In the genomic region with DNA sequence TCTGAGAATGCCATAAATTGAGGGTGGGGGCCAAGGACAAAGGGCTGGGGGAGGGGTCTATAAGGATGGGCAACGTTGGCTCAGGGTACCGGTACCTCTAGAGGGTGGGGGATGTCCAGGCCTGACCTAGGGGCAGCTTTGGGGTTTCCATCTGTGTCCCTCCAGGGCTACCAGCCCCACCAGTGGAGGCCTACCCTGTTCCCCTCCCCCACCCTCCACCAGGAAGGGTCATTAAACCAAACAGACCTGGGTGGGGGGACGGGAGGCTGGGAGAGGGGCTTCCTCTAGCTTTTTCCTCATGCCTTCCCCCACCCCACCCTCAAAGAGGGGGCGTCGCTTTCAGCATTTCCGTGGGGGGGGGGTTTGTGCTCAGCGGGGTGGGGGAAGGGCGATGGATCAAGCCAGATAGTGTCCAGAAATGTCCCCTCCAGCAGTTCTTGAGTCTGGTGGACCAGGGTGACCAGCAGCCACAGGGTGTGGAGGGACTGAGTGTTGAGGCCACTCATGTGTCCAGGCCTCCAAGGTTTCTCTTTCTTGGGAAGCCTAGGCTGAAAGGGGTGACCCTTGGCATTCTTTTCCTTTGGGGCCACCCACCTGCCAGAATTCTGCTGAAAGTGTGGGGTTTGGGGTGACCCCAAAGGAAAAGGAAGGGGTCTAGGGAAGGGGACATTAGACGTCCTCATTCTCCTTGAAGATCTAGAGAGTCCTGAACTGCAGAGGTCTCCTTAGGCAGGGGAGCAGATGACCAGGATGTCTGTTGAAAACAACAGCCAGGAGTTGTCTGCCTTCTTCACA, we compare ENCODE assay signal across 9 mouse cellular contexts. TPM values are rescaled to one million over a fixed set of nuclear protein-coding genes. Genes with fewer than 3 reads are reported as not detected.
DNase-seq lines count a peak whose midpoint lies in the region; ATAC-seq and TF ChIP-seq lines count a peak whose summit lies in the region.
"Had no signal": no experiment of that assay in that cellular context is flagged by ENCODE, and none has a peak within 500 bp of the region (broad histone marks: within the 10 kb centered on the region; RNA-seq: fewer than 3 reads in every experiment).

No protein-coding gene starts in this region.

- TF ChIP-seq CTCF in cortical plate, adult 2 months (IDR thresholded peaks at IDR 0.05; ENCODE audit: extremely low read depth, insufficient read depth, low read length): no peak

- peaks cover 35% of the 10 kb centered on the region for H3K36me3 ChIP-seq in heart, embryonic 13.5 days
- peaks cover 23% of the 10 kb centered on the region for H3K36me3 ChIP-seq in hindbrain, embryonic 12.5 days
- peaks cover 31% of the 10 kb centered on the region for H3K36me3 ChIP-seq in midbrain, embryonic 12.5 days

- H3K4me2 ChIP-seq in heart, embryonic 13.5 days: peak overlapping the region; percentile 92
- H3K4me2 ChIP-seq in hindbrain, embryonic 12.5 days (replicated peaks): peak overlapping the region; percentile 84
- peak overlapping the region; percentile 88 for H3K4me2 ChIP-seq in midbrain, embryonic 12.5 days (replicated peaks)

- H3K4me3 ChIP-seq in heart, embryonic 13.5 days: peak overlapping the region; percentile 97
- H3K4me3 ChIP-seq in cortical plate, adult 2 months (ENCODE audit: insufficient read depth, low read length): peak overlapping the region; percentile 80; the same call in 1 of the 2 replicates
- H3K4me3 ChIP-seq in hindbrain, embryonic 12.5 days: peak overlapping the region; percentile 89
- peak overlapping the region; percentile 90 for H3K4me3 ChIP-seq in midbrain, embryonic 12.5 days

- intact Hi-C loops in heart, postnatal 25 days (cut with DNase I): no loop called here

- H3K27me3 ChIP-seq in heart, embryonic 13.5 days (replicated peaks): peaks cover 2% of the 10 kb centered on the region
- H3K27me3 ChIP-seq in hindbrain, embryonic 12.5 days: peaks cover 1% of the 10 kb centered on the region; the same call in 1 of the 2 replicates
- H3K27me3 ChIP-seq in midbrain, embryonic 12.5 days: peaks cover 8% of the 10 kb centered on the region

- TF ChIP-seq POLR2A in cortical plate, adult 2 months (IDR thresholded peaks at IDR 0.05; ENCODE audit: extremely low read depth, insufficient read depth, low read length): no peak

- WGBS in heart, embryonic 13.5 days: 13% methylated on average over 9 of the region's 9 CpGs
- 29% methylated on average over 9 of the region's 9 CpGs for WGBS in hindbrain, embryonic 12.5 days
- 31% methylated on average over 9 of the region's 9 CpGs for WGBS in midbrain, embryonic 12.5 days

- H3K27ac ChIP-seq in heart, embryonic 13.5 days (replicated peaks): peak overlapping the region; percentile 97
- H3K27ac ChIP-seq in cortical plate, adult 2 months (ENCODE audit: insufficient read depth, low read length): no peak overlapping the region
- peak overlapping the region; percentile 96 for H3K27ac ChIP-seq in hindbrain, embryonic 12.5 days
- H3K27ac ChIP-seq in midbrain, embryonic 12.5 days (replicated peaks): peak overlapping the region; percentile 90

- ATAC-seq in heart, embryonic 13.5 days (ENCODE audit: extremely low read depth, insufficient number of reproducible peaks, low FRiP score, low TSS enrichment): no peak
- no peak for ATAC-seq in hindbrain, embryonic 12.5 days (ENCODE audit: low FRiP score)
- ATAC-seq in midbrain, embryonic 12.5 days (ENCODE audit: low FRiP score, low read depth): no peak
- no peak for ATAC-seq in inflammation-experienced regulatory T-cells, adult 6 months

- H3K9me3 ChIP-seq in heart, embryonic 13.5 days: no peaks in the 10 kb centered on the region
- no peaks in the 10 kb centered on the region for H3K9me3 ChIP-seq in hindbrain, embryonic 12.5 days (replicated peaks)
- no peaks in the 10 kb centered on the region for H3K9me3 ChIP-seq in midbrain, embryonic 12.5 days

- peak overlapping the region; percentile 97 for H3K9ac ChIP-seq in heart, embryonic 13.5 days
- H3K9ac ChIP-seq in hindbrain, embryonic 12.5 days: peak overlapping the region; percentile 95
- peak overlapping the region; percentile 88 for H3K9ac ChIP-seq in midbrain, embryonic 12.5 days (replicated peaks)

- no peak for DNase-seq in heart, postnatal 25 days (ENCODE audit: low spot score)
- no peak for DNase-seq in retina, postnatal 1 day
- DNase-seq in thymus, adult 18-20 months: no peak

- H3K4me1 ChIP-seq in heart, embryonic 13.5 days: peaks cover 68% of the 10 kb centered on the region
- no peaks in the 10 kb centered on the region for H3K4me1 ChIP-seq in cortical plate, adult 2 months (ENCODE audit: control insufficient read depth, insufficient read depth, low read length)
- H3K4me1 ChIP-seq in hindbrain, embryonic 12.5 days: peaks cover 61% of the 10 kb centered on the region
- peaks cover 65% of the 10 kb centered on the region for H3K4me1 ChIP-seq in midbrain, embryonic 12.5 days

RNA-seq across cellular contexts. Expression of a gene that starts 2.3 kb away (rescaled TPM):
- polyA plus RNA-seq in heart, embryonic 13.5 days (2015; fragmentation: Nextera tagmentation; extraction: Ambion mirVana): 3.4 and 4.2 TPM in 2 replicates
- total RNA-seq in heart, postnatal 25 days (2021): 1 to 10 TPM; 1.9 to 2.0 TPM
- 3.1 and 3.2 TPM in 2 replicates for polyA plus RNA-seq in cortical plate, adult 2 months (2012; rRNA removed)
- polyA plus RNA-seq in hindbrain, embryonic 12.5 days (2016; fragmentation: Nextera tagmentation; extraction: Ambion mirVana): 4.7 and 5.3 TPM in 2 replicates
- 4.0 and 5.6 TPM in 2 replicates for polyA plus RNA-seq in midbrain, embryonic 12.5 days (2016; fragmentation: Nextera tagmentation; extraction: Ambion mirVana)
- 1 to 10 TPM; 2.1 to 3.5 (median 2.4) TPM for polyA plus RNA-seq in inflammation-experienced regulatory T-cells, adult 6 months (2017; shearing (Covaris generic))

RNA-seq across cellular contexts. Expression of a gene that starts 8.1 kb away (rescaled TPM):
- 95.6 and 100 TPM in 2 replicates for polyA plus RNA-seq in heart, embryonic 13.5 days (2015; fragmentation: Nextera tagmentation; extraction: Ambion mirVana)
- 10 to 100 TPM; 81.1 to 82.9 TPM for total RNA-seq in heart, postnatal 25 days (2021)
- polyA plus RNA-seq in cortical plate, adult 2 months (2012; rRNA removed): 425 TPM in 2 replicates
- 173 and 184 TPM in 2 replicates for polyA plus RNA-seq in hindbrain, embryonic 12.5 days (2016; fragmentation: Nextera tagmentation; extraction: Ambion mirVana)
- polyA plus RNA-seq in midbrain, embryonic 12.5 days (2016; fragmentation: Nextera tagmentation; extraction: Ambion mirVana): 157 and 167 TPM in 2 replicates
- polyA plus RNA-seq in inflammation-experienced regulatory T-cells, adult 6 months (2017; shearing (Covaris generic)): 100 to 1,000 TPM in 1 of 3 experiments, 10 to 100 TPM in 2; 96.5 to 106 (median 96.9) TPM

RNA-seq across cellular contexts. Expression of a gene that starts 12.3 kb away (rescaled TPM):
- polyA plus RNA-seq in heart, embryonic 13.5 days (2015; fragmentation: Nextera tagmentation; extraction: Ambion mirVana): 0.60 and 0.67 TPM in 2 replicates
- total RNA-seq in heart, postnatal 25 days (2021): under 1 TPM; 0.14 to 0.18 TPM
- polyA plus RNA-seq in cortical plate, adult 2 months (2012; rRNA removed): 12.1 and 12.5 TPM in 2 replicates
- 1.2 and 1.6 TPM in 2 replicates for polyA plus RNA-seq in hindbrain, embryonic 12.5 days (2016; fragmentation: Nextera tagmentation; extraction: Ambion mirVana)
- 1.4 and 1.5 TPM in 2 replicates for polyA plus RNA-seq in midbrain, embryonic 12.5 days (2016; fragmentation: Nextera tagmentation; extraction: Ambion mirVana)
- not detected for polyA plus RNA-seq in inflammation-experienced regulatory T-cells, adult 6 months (2017; shearing (Covaris generic))

RNA-seq across cellular contexts. Expression of a gene that starts 18.4 kb away (rescaled TPM):
- 1.7 TPM in 1 of 2 replicates, not detected in the other for polyA plus RNA-seq in heart, embryonic 13.5 days (2015; fragmentation: Nextera tagmentation; extraction: Ambion mirVana)
- not detected for total RNA-seq in heart, postnatal 25 days (2021)
- polyA plus RNA-seq in cortical plate, adult 2 months (2012; rRNA removed): not detected in 2 replicates
- polyA plus RNA-seq in hindbrain, embryonic 12.5 days (2016; fragmentation: Nextera tagmentation; extraction: Ambion mirVana): 25.5 and 54.9 TPM in 2 replicates
- polyA plus RNA-seq in midbrain, embryonic 12.5 days (2016; fragmentation: Nextera tagmentation; extraction: Ambion mirVana): 27.9 and 34.2 TPM in 2 replicates
- 1 to 10 TPM in 1 of 3 experiments, not detected in 2; 5.5 TPM for polyA plus RNA-seq in inflammation-experienced regulatory T-cells, adult 6 months (2017; shearing (Covaris generic))
- total RNA-seq: megakaryocyte progenitor cell, adult 5-6 weeks had no signal

RNA-seq across cellular contexts. Expression of a gene that starts 20.4 kb away (rescaled TPM):
- polyA plus RNA-seq in heart, embryonic 13.5 days (2015; fragmentation: Nextera tagmentation; extraction: Ambion mirVana): 41.8 and 42.1 TPM in 2 replicates
- 10 to 100 TPM; 49.2 to 50.7 TPM for total RNA-seq in heart, postnatal 25 days (2021)
- polyA plus RNA-seq in cortical plate, adult 2 months (2012; rRNA removed): 64.8 and 68.2 TPM in 2 replicates
- polyA plus RNA-seq in hindbrain, embryonic 12.5 days (2016; fragmentation: Nextera tagmentation; extraction: Ambion mirVana): 63.3 and 70.0 TPM in 2 replicates
- polyA plus RNA-seq in midbrain, embryonic 12.5 days (2016; fragmentation: Nextera tagmentation; extraction: Ambion mirVana): 65.4 and 68.4 TPM in 2 replicates
- 1 to 10 TPM; 5.7 to 7.9 (median 7.1) TPM for polyA plus RNA-seq in inflammation-experienced regulatory T-cells, adult 6 months (2017; shearing (Covaris generic))
